Mouse (Mus musculus) central nervous system, embryonic 18 days (tissue): ENCODE results near the gene Sypl. TPM values are rescaled to one million over a fixed set of nuclear protein-coding genes. Genes with fewer than 3 reads are reported as not detected.

Experiments
- polyA plus RNA-seq: library from polyadenylated mRNA; depleted of rRNA; stranded (reverse); fragments of >200 nt; gene quantifications from 2 replicates; pipeline ENCODE4 v1.2.3, GENCODE M21; 2012; rRNA removed

The Sypl gene
- polyA plus RNA-seq, result 27.5 and 28.9 TPM in 2 replicates

DNA sequence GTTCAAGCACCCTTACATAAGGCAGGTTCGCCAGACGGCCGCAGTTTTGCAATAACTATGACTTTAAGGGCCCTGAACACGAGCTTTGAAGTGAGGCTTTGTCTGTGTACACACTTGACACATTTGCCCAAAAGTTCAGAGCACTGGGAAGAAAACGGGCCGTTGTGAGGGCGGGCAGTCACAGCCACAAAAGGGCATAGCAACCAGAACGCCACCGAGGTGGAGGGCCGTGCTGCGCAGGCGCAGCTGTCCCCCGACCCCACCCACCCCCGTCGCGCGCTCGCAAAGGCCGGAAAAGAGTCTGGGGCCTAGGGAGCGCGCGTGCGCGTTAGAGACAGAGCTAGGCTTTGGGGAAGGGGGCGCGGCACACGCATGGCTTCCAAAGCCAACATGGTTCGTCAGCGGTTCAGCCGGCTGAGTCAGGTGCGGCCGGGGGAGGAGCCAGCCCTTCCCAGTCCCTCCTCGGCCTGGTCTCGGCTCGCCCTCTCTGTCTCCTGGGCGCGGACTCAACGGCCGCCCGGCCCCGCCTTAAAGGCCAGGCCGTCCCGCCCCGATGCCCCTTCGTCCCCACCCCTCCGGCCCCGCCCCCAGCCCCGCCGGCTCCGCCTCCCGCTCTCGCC lies at the start of gene Sypl:
Gene Sypl, plus strand, starts transcription at position 296 of the 620 bp plus-strand sequence.

Other genes with a start within 250 kb of the Sypl start
- gene Nampt, start 134.3 kb upstream of the Sypl start, polyA plus RNA-seq, result 32.1 and 35.0 TPM in 2 replicates
- 0.39 and 0.64 TPM in 2 replicates for gene Cdhr3, start 139.0 kb downstream of the Sypl start, polyA plus RNA-seq
- 27.7 and 28.0 TPM in 2 replicates for gene Atxn7l1, start 193.8 kb downstream of the Sypl start, polyA plus RNA-seq